Mouse (Mus musculus): ENCODE data around the gene Vegfb.

DNA sequence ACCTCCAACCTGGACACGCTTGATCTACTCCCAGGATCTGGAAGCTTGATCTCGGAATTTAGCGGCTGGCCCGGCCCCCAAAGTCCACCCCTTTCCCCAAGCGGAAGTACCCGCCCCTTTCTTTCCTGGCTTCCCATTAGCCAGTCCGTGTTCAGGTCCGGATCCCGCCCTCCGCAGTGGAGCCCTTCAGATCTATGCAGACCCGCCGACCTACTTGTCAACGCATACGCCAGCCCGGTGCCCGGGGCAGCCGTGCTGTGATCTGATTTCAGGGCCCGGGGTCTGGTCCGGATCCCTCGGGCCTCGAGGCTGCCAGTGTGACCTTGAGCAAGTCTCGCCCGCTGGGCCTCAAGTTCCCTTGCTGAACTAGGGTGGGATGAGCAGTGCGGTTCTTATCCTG is 8.6 kb upstream of the Vegfb start, which contains the start of the genes Nudt22 and Trpt1:
- TF ChIP-seq CTCF (IDR thresholded peaks at IDR 0.05; ENCODE audit: borderline replicate concordance, extremely low read depth, insufficient read depth, insufficient read length), result no peak
- TF ChIP-seq POLR2A (IDR thresholded peaks at IDR 0.05; ENCODE audit: borderline replicate concordance, extremely low read depth, insufficient read depth, insufficient read length, poor library complexity, severe bottlenecking), result peak; percentile 36; the same call in 1 of the 2 replicates
